Mouse (Mus musculus): ENCODE measurements around the gene Gm21586.
"Not testable (repeated sequence)": the region's sequence is repeated elsewhere in the genome, so short reads cannot be mapped to it uniquely, and the experiment has no call there.

The Gm21586 gene

GRCm38 (mm10) chr4:42439078-42439477 lies at the start of gene Gm21586:
Gene Gm21586, plus strand, starts transcription at chr4:42439378.
- not testable (repeated sequence) for DNase-seq (ENCODE audit: low read depth in 1 of 2, low spot score in 2 of 2)

GRCm38 (mm10) chr4:42466452-42466851 lies 27.3 kb downstream of the Gm21586 start, which contains the start of gene Gm2163:
Gene Gm2163, plus strand, starts transcription at chr4:42466752.
- DNase-seq (ENCODE audit: low read depth in 1 of 2, low spot score in 2 of 2) = not testable (repeated sequence)

Data from monocyte, adult 2 months (primary cell).